Mouse (Mus musculus) forebrain, embryonic 11.5 days (tissue): ENCODE data around the gene Golim4. TPM values are rescaled to one million over a fixed set of nuclear protein-coding genes. Genes with fewer than 3 reads are reported as not detected.

Experiments used
- ATAC-seq: fragments of 200-750 bp; cut with Nextera tagmentation; replicated peaks from 2 replicates; pipeline ENCODE4 v1.8.0; 2017; ENCODE audit warnings: moderate TSS enrichment; ENCODE audit not compliant: low FRiP score
- DNase-seq: peaks from one replicate; pipeline ENCODE4 v3.0.0-alpha.2; 2017; ENCODE audit warnings: low spot score
- H3K27ac ChIP-seq: fragments of 300-500 bp; sonication (generic); 2 replicates; pipeline ENCODE4 v1.5.1; 2014; ENCODE audit warnings: low read depth, low read length
- H3K27me3 ChIP-seq: fragments of 300-500 bp; sonication (generic); 2 replicates; pipeline ENCODE4 v1.6.1; 2014; ENCODE audit warnings: mild to moderate bottlenecking, low read length, mixed read lengths; ENCODE audit not compliant: control insufficient read depth, insufficient read depth
- H3K36me3 ChIP-seq: fragments of 300-500 bp; sonication (generic); 2 replicates; pipeline ENCODE4 v1.6.1; 2014; ENCODE audit warnings: mild to moderate bottlenecking, low read length, moderate library complexity, mixed read lengths; ENCODE audit not compliant: control insufficient read depth, insufficient read depth
- H3K4me1 ChIP-seq: fragments of 300-500 bp; sonication (generic); replicated peaks from 2 replicates; pipeline ENCODE4 v1.6.1; 2014; ENCODE audit warnings: low read length, mixed read lengths; ENCODE audit not compliant: control insufficient read depth, insufficient read depth
- H3K4me2 ChIP-seq: fragments of 300-500 bp; sonication (generic); 2 replicates; pipeline ENCODE4 v1.6.1; 2014; ENCODE audit warnings: low read depth, mild to moderate bottlenecking, low read length, moderate library complexity, mixed read lengths; ENCODE audit not compliant: severe bottlenecking
- H3K4me3 ChIP-seq: fragments of 300-500 bp; sonication (generic); 2 replicates; pipeline ENCODE4 v1.5.1; 2014; ENCODE audit warnings: low read depth, low read length
- H3K9ac ChIP-seq: fragments of 300-500 bp; sonication (generic); 2 replicates; pipeline ENCODE4 v1.6.1; 2014; ENCODE audit warnings: low read length
- H3K9me3 ChIP-seq: fragments of 300-500 bp; sonication (generic); 2 replicates; pipeline ENCODE4 v1.6.1; 2016; ENCODE audit warnings: low read length, mixed read lengths; ENCODE audit not compliant: control insufficient read depth
- WGBS: fragments of 180-500 bp; shearing (Covaris S2); extraction: QIAGEN DNeasy Blood & Tissue Kit; methylation state at CpG from one replicate; pipeline ENCODE4 v1.1.7; 2014; 5-methylcytosine and 5-hydroxymethylcytosine counted together
- polyA plus RNA-seq: library from polyadenylated mRNA; unstranded; fragments of >200 nt; fragmentation: Nextera tagmentation; extraction: Ambion mirVana; gene quantifications from 2 replicates; pipeline ENCODE4 v1.2.1, GENCODE M21; 2014

Gene Golim4
- polyA plus RNA-seq, 1 experiment from 2014 or later: 47.6 TPM

- Histone ChIP-seq H3K4me1 (no peaks in the 10 kb centered on the region), H3K27me3 (no peaks in the 10 kb centered on the region), H3K27ac (no peak overlapping the region), H3K9me3 (no peaks in the 10 kb centered on the region), H3K4me3 (no peak overlapping the region), H3K9ac (no peak overlapping the region), H3K4me2 (no peak overlapping the region), H3K36me3 (no peaks in the 10 kb centered on the region)
- DNase-seq: no peak
- WGBS: 91% methylated on average over 2 of the region's 2 CpGs
- no peak for ATAC-seq
These were observed 20.6 kb downstream of the Golim4 start for GRCm38 (mm10) chr3:75936152-75936551.

- Histone ChIP-seq H3K4me1 (peaks cover 6% of the 10 kb centered on the region; the same call in 1 of the 2 replicates), H3K9me3 (no peaks in the 10 kb centered on the region), H3K36me3 (no peaks in the 10 kb centered on the region), H3K27ac (no peak overlapping the region), H3K4me2 (no peak overlapping the region), H3K4me3 (no peak overlapping the region), H3K9ac (no peak overlapping the region), H3K27me3 (no peaks in the 10 kb centered on the region)
- DNase-seq (no peak), ATAC-seq (no peak)
- WGBS: 76% methylated on average over 2 of the region's 2 CpGs
These were observed 26.0 kb downstream of the Golim4 start for GRCm38 (mm10) chr3:75930659-75931225.

- H3K4me3 ChIP-seq: no peak overlapping the region
- no peak for ATAC-seq
- no peak overlapping the region for H3K27ac ChIP-seq
- H3K9me3 ChIP-seq: no peaks in the 10 kb centered on the region
- 92% methylated on average over 7 of the region's 7 CpGs for WGBS
- H3K9ac ChIP-seq: no peak overlapping the region
- no peaks in the 10 kb centered on the region for H3K36me3 ChIP-seq
- H3K27me3 ChIP-seq: no peaks in the 10 kb centered on the region
- DNase-seq: no peak
- no peak overlapping the region for H3K4me2 ChIP-seq
- peaks cover 6% of the 10 kb centered on the region; the same call in 1 of the 2 replicates for H3K4me1 ChIP-seq
These were observed 26.7 kb downstream of the Golim4 start for GRCm38 (mm10) chr3:75929926-75930548.

GRCm38 (mm10) chr3:75926327-75926726 is 30.4 kb downstream of the Golim4 start:
- Histone ChIP-seq H3K27ac (no peak overlapping the region; the same call in 1 of the 2 replicates), H3K9me3 (no peaks in the 10 kb centered on the region), H3K36me3 (no peaks in the 10 kb centered on the region), H3K4me3 (no peak overlapping the region), H3K27me3 (no peaks in the 10 kb centered on the region), H3K4me2 (no peak overlapping the region), H3K9ac (no peak overlapping the region), H3K4me1 (peaks cover 6% of the 10 kb centered on the region; the same call in 1 of the 2 replicates)
- 73% methylated on average over 3 of the region's 3 CpGs for WGBS
- ATAC-seq: no peak
- no peak for DNase-seq

GRCm38 (mm10) chr3:75925123-75925522 is 31.6 kb downstream of the Golim4 start:
- ATAC-seq (peak; percentile 70), DNase-seq (no peak)
- WGBS: 46% methylated on average over 2 of the region's 2 CpGs
- no peaks in the 10 kb centered on the region for H3K9me3 ChIP-seq
- H3K9ac ChIP-seq: no peak overlapping the region
- H3K4me1 ChIP-seq: peaks cover 6% of the 10 kb centered on the region; the same call in 1 of the 2 replicates
- no peaks in the 10 kb centered on the region for H3K36me3 ChIP-seq
- H3K27me3 ChIP-seq: no peaks in the 10 kb centered on the region
- H3K27ac ChIP-seq: no peak overlapping the region
- no peak overlapping the region for H3K4me2 ChIP-seq
- H3K4me3 ChIP-seq: no peak overlapping the region

GRCm38 (mm10) chr3:75917770-75918503 is 38.8 kb downstream of the Golim4 start:
- Histone ChIP-seq H3K4me2 (no peak overlapping the region), H3K27ac (no peak overlapping the region), H3K4me3 (no peak overlapping the region), H3K27me3 (no peaks in the 10 kb centered on the region), H3K9ac (no peak overlapping the region), H3K36me3 (no peaks in the 10 kb centered on the region), H3K4me1 (no peaks in the 10 kb centered on the region), H3K9me3 (no peaks in the 10 kb centered on the region)
- WGBS: 89% methylated on average over 17 of the region's 17 CpGs
- ATAC-seq (no peak), DNase-seq (no peak)

GRCm38 (mm10) chr3:75912786-75913185 is 44.0 kb downstream of the Golim4 start:
- Histone ChIP-seq H3K27me3 (no peaks in the 10 kb centered on the region), H3K9me3 (no peaks in the 10 kb centered on the region), H3K9ac (no peak overlapping the region), H3K27ac (peak overlapping the region; percentile 12; the same call in 1 of the 2 replicates), H3K36me3 (no peaks in the 10 kb centered on the region; the same call in 1 of the 2 replicates), H3K4me3 (no peak overlapping the region), H3K4me1 (no peaks in the 10 kb centered on the region), H3K4me2 (no peak overlapping the region)
- ATAC-seq (no peak), DNase-seq (no peak)
- WGBS: 94% methylated on average over 4 of the region's 4 CpGs

- Histone ChIP-seq H3K4me2 (no peak overlapping the region), H3K36me3 (no peaks in the 10 kb centered on the region; the same call in 1 of the 2 replicates), H3K27me3 (no peaks in the 10 kb centered on the region), H3K4me1 (no peaks in the 10 kb centered on the region), H3K9ac (no peak overlapping the region), H3K9me3 (no peaks in the 10 kb centered on the region), H3K4me3 (no peak overlapping the region), H3K27ac (no peak overlapping the region)
- no peak for ATAC-seq
- no peak for DNase-seq
These were observed 46.0 kb downstream of the Golim4 start for GRCm38 (mm10) chr3:75910768-75911167.
